Comparison of ENCODE assay signal across 16 mouse cellular contexts in the genomic region with DNA sequence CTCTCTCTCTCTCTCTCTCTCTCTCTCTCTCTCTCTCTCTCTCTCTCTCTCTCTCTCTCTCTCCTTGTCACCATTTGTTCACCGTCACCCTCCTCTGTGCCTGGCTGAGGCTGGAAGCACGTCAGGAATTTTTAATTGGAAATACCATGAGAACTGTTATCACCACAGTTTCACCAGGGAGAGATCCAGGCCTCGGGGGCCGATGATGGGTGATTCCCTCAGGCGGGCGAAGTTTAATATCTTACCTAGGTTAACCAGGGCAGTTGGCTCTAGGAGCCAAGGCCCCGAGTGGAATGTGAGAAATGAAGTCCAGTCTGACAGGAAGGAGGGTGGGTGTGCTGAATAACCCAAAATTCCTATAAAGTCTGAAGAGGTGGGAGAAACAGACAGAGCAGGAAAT.
DNase-seq lines count a peak whose midpoint lies in the region; ATAC-seq and TF ChIP-seq lines count a peak whose summit lies in the region.
"Had no signal": no experiment of that assay in that cellular context is flagged by ENCODE, and none has a peak within 500 bp of the region (broad histone marks: within the 10 kb centered on the region; RNA-seq: fewer than 3 reads in every experiment).

No protein-coding gene starts in this region.

- TF ChIP-seq CTCF in lung, postnatal 0 days (IDR thresholded peaks at IDR 0.05), result no peak

- no peaks in the 10 kb centered on the region for H3K36me3 ChIP-seq in heart, embryonic 16.5 days (ENCODE audit: control insufficient read depth, insufficient read depth)
- no peaks in the 10 kb centered on the region for H3K36me3 ChIP-seq in lung, postnatal 0 days (ENCODE audit: insufficient read depth, low read length)
- H3K36me3 ChIP-seq in kidney, embryonic 14.5 days (ENCODE audit: control insufficient read depth, insufficient read depth, low read length), result no peaks in the 10 kb centered on the region
- H3K36me3 ChIP-seq: forebrain, embryonic 15.5 days; midbrain, embryonic 12.5 days had no signal

- peaks cover 3% of the 10 kb centered on the region; the same call in 1 of the 2 replicates for H3K27me3 ChIP-seq in heart, embryonic 16.5 days (ENCODE audit: control insufficient read depth, insufficient read depth, low read length)
- H3K27me3 ChIP-seq in lung, postnatal 0 days (replicated peaks; ENCODE audit: insufficient read depth, low read length), result no peaks in the 10 kb centered on the region
- no peaks in the 10 kb centered on the region for H3K27me3 ChIP-seq in kidney, embryonic 14.5 days (ENCODE audit: control insufficient read depth, insufficient read depth, low read length)
- H3K27me3 ChIP-seq: forebrain, embryonic 15.5 days; midbrain, embryonic 12.5 days had no signal

- H3K9me3 ChIP-seq in heart, embryonic 16.5 days (replicated peaks; ENCODE audit: control insufficient read depth, low read length), result no peaks in the 10 kb centered on the region
- no peaks in the 10 kb centered on the region for H3K9me3 ChIP-seq in lung, postnatal 0 days (ENCODE audit: low read length)
- no peaks in the 10 kb centered on the region for H3K9me3 ChIP-seq in kidney, embryonic 14.5 days (ENCODE audit: control insufficient read depth, low read length)
- H3K9me3 ChIP-seq: forebrain, embryonic 15.5 days; midbrain, embryonic 12.5 days had no signal

- DNase-seq in heart, adult 18-20 months, result no peak
- DNase-seq in lung, postnatal 0 days (ENCODE audit: low spot score), result peak; percentile 25
- no peak for DNase-seq in lung, postnatal 36 days
- DNase-seq in kidney, postnatal 4 days, result peak; percentile 51 to 74
- no peak for DNase-seq in right cerebral cortex, adult 2 months (ENCODE audit: low spot score in 2 of 2)
- DNase-seq: adrenal gland, postnatal 36 days; cerebellum, adult 8-10 months; layer of hippocampus, postnatal 36 days; liver; thymus, postnatal 4 days had no signal

- 0 out of 2 replicates have a peak, but pooled peaks have one; percentile 16 for ATAC-seq in heart, embryonic 16.5 days (replicated peaks; ENCODE audit: extremely low read depth, insufficient read depth, low FRiP score)
- ATAC-seq in lung, postnatal 0 days, result no peak
- ATAC-seq in kidney, embryonic 14.5 days (ENCODE audit: low FRiP score, low TSS enrichment), result peak; percentile 47; the same call in 1 of the 2 replicates
- ATAC-seq in megakaryocyte progenitor cell, adult 5-6 weeks (replicated peaks; ENCODE audit: poor library complexity), result no peak
- ATAC-seq: forebrain, embryonic 15.5 days had no signal

- 0 out of 2 replicates have a peak overlapping the region, but pooled peaks have one; percentile 0 for H3K27ac ChIP-seq in heart, embryonic 16.5 days (ENCODE audit: low read length)
- H3K27ac ChIP-seq in lung, postnatal 0 days (ENCODE audit: low read length), result no peak overlapping the region
- H3K27ac ChIP-seq in kidney, embryonic 14.5 days (ENCODE audit: low read depth, low read length), result peak overlapping the region; percentile 63; the same call in 1 of the 2 replicates
- H3K27ac ChIP-seq: forebrain, embryonic 15.5 days; midbrain, embryonic 12.5 days had no signal

- WGBS in heart, embryonic 16.5 days, result 26% methylated on average over 7 of the region's 7 CpGs
- WGBS in lung, postnatal 0 days, result 26% methylated on average over 7 of the region's 7 CpGs
- 50% methylated on average over 7 of the region's 7 CpGs for WGBS in kidney, embryonic 14.5 days

- no peak for TF ChIP-seq EP300 in lung, postnatal 0 days (IDR thresholded peaks at IDR 0.05)

- H3K4me1 ChIP-seq in heart, embryonic 16.5 days (ENCODE audit: control insufficient read depth, insufficient read depth, low read length), result peaks cover 22% of the 10 kb centered on the region
- no peaks in the 10 kb centered on the region; the same call in none of the 2 replicates for H3K4me1 ChIP-seq in lung, postnatal 0 days (ENCODE audit: insufficient read depth, low read depth, low read length)
- peaks cover 20% of the 10 kb centered on the region for H3K4me1 ChIP-seq in kidney, embryonic 14.5 days (ENCODE audit: control insufficient read depth, insufficient read depth, low read length)
- H3K4me1 ChIP-seq: forebrain, embryonic 15.5 days; midbrain, embryonic 12.5 days had no signal

- no peak overlapping the region for H3K9ac ChIP-seq in heart, embryonic 16.5 days (ENCODE audit: low read length)
- H3K9ac ChIP-seq in lung, postnatal 0 days (replicated peaks; ENCODE audit: low read depth), result no peak overlapping the region
- no peak overlapping the region for H3K9ac ChIP-seq in kidney, embryonic 14.5 days (ENCODE audit: low read depth, low read length)
- H3K9ac ChIP-seq: forebrain, embryonic 15.5 days; midbrain, embryonic 12.5 days had no signal

- H3K4me3 ChIP-seq in heart, embryonic 16.5 days (ENCODE audit: low read length), result no peak overlapping the region
- H3K4me3 ChIP-seq in lung, postnatal 0 days (ENCODE audit: low read depth, low read length), result no peak overlapping the region
- H3K4me3 ChIP-seq in kidney, embryonic 14.5 days (ENCODE audit: low read length), result no peak overlapping the region
- H3K4me3 ChIP-seq: erythroblast, embryonic 14.5 days; forebrain, embryonic 15.5 days; midbrain, embryonic 12.5 days had no signal

- no peak overlapping the region for H3K4me2 ChIP-seq in heart, embryonic 16.5 days (ENCODE audit: low read depth, low read length)
- H3K4me2 ChIP-seq in lung, postnatal 0 days (replicated peaks; ENCODE audit: low read depth, low read length), result no peak overlapping the region
- no peak overlapping the region for H3K4me2 ChIP-seq in kidney, embryonic 14.5 days (replicated peaks; ENCODE audit: low read depth, low read length)
- H3K4me2 ChIP-seq: forebrain, embryonic 15.5 days; midbrain, embryonic 12.5 days had no signal

Comparison
In these comparisons a context has a peak if more than half of its experiments do, and no peak if none do; other contexts are left out.
1. DNase-seq: peak in lung, postnatal 0 days (single experiment) and kidney, postnatal 4 days (2 of 2); none in heart, adult 18-20 months (0 of 2), lung, postnatal 36 days (single experiment) and right cerebral cortex, adult 2 months (0 of 2).
2. ATAC-seq: peak in heart, embryonic 16.5 days (single experiment) and kidney, embryonic 14.5 days (single experiment); none in lung, postnatal 0 days (single experiment) and megakaryocyte progenitor cell, adult 5-6 weeks (single experiment).